Mouse (Mus musculus): ENCODE data around the gene 1700019D03Rik. TPM values are rescaled to one million over a fixed set of nuclear protein-coding genes. Genes with fewer than 3 reads are reported as not detected.
A peak's percentile ranks its signal among the peaks of the same experiment; 100 is the strongest.

The 1700019D03Rik gene
- total RNA-seq (2017), result 0.74 and 0.81 TPM in 2 replicates

DNA sequence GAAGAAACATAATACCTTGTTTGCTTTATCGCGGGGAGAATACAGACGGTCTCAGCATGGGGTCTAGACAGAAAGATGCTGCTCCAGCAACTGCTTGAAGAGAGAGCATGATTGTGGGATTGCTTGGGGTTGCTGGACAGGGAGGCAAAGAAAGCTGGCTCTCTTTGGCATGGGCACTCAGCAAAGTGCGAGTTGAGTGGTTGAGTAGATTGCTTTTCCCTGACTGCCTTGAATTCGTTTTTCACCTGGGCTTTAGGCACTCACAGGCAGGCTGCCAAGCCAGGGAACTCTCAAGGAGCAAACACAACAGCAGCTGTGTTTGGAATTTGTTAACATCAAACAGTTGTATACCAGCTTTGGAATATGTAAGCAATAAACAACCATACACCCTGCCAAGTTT is at the start of gene 1700019D03Rik:
Gene 1700019D03Rik, minus strand, starts transcription at position 101 of the 400 bp plus-strand sequence.
- ATAC-seq (ENCODE audit: extremely low read depth, insufficient number of reproducible peaks, low FRiP score, poor library complexity, severe bottlenecking), result no peak

DNA sequence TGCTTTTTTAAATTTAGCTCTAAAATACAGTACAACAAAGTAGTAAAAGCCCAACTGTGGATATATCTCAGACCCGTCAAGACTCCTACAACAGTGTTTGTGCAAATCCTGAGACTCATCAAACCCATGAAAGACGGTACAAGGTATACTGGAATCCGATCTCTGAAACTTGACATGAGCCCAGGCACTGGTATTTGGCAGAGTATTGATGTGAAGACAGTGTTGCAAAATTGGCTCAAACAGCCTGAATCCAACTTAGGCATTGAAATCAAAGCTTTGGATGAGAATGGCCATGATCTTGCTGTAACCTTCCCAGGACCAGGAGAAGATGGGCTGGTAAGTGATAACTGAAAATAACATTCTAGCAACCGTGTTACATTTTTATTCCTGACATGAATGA is 43.9 kb upstream of the 1700019D03Rik start:
- no peak for ATAC-seq (ENCODE audit: extremely low read depth, insufficient number of reproducible peaks, low FRiP score, poor library complexity, severe bottlenecking)

DNA sequence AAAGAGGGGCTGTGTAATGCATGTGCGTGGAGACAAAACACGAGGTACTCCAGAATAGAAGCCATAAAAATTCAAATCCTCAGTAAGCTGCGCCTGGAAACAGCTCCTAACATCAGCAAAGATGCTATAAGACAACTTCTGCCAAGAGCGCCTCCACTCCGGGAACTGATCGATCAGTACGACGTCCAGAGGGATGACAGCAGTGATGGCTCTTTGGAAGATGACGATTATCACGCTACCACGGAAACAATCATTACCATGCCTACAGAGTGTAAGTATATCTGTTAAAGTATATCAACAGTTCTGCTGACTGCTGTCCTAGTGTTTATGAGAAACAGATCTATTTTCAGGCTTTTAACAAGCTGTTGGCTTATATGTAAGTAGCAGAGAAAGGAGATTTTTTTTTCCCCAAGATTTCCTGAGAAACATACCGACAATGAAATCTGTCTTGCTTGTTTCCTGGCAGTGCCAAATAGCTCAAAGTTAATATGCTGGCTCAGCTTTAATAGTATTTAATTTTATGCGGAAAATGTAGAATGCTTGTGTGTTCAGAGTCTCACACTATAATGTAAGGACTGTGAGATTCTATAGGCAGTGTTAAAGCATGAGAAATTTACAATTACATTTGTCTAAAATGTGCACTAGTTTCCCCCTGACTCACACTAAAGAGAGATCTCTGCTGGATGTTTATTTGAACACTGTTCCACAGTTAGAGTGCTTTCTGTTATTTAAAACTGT is 42.1 kb upstream of the 1700019D03Rik start:
- ATAC-seq (ENCODE audit: extremely low read depth, insufficient number of reproducible peaks, low FRiP score, poor library complexity, severe bottlenecking), result no peak

DNA sequence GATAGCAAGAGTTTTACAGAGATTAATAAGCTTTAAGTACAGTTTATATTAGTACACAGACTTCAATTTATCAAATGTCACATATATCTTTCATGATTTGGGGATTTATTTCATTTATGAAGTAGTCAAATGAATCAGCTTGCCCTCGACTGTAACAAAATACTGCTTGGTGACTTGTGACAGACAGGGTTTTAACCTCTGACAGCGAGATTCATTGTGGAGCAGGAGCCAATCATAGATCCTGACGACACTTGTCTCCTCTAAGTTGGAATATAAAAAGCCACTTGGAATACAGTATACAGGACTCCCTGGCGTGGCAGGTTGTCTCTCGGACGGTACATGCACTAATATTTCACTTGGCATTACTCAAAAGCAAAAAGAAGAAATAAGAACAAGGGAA is 41.4 kb upstream of the 1700019D03Rik start, which contains the start of gene Mstn:
Gene Mstn, plus strand, starts transcription at position 301 of the 400 bp plus-strand sequence.
- ATAC-seq (ENCODE audit: extremely low read depth, insufficient number of reproducible peaks, low FRiP score, poor library complexity, severe bottlenecking), result no peak

DNA sequence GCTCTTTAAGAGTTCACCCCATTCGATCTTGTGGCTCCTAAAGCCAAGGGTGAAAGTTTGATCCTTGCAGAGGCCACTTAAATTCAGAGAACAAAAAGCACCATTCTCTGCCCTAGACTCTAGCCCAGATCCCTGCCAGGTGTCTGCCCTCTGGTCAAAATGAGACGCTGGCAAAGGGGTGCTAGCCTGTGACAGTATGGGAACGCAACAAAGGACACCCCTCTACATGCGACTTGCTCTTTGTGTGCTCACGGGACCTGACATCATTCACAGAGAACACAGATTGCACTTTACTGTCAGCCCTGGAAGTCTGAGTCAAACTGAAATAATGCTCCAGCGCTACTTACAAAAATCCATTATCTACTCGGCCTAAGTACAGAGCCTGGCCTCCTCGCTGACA is 40.5 kb upstream of the 1700019D03Rik start:
- ATAC-seq (ENCODE audit: extremely low read depth, insufficient number of reproducible peaks, low FRiP score, poor library complexity, severe bottlenecking), result no peak

DNA sequence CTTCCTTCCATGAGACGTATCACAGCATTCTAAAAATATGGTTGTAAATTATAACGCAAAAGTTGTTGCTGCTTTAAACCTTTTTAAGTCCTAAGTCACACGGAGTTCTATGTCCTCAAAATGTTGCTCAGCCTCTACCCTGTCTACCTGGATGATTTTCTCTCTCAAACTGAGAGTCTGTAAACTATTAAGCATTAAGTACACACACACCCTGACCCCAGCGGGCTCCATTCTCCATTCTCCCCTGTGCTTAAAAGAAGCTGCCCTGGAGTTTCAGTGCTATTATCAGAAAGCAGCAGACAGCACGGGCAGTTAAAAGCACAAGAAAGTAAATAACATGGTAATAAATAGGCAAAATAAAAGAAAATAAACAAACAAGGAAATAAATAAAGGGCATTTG is 39.1 kb upstream of the 1700019D03Rik start:
- no peak for ATAC-seq (ENCODE audit: extremely low read depth, insufficient number of reproducible peaks, low FRiP score, poor library complexity, severe bottlenecking)

DNA sequence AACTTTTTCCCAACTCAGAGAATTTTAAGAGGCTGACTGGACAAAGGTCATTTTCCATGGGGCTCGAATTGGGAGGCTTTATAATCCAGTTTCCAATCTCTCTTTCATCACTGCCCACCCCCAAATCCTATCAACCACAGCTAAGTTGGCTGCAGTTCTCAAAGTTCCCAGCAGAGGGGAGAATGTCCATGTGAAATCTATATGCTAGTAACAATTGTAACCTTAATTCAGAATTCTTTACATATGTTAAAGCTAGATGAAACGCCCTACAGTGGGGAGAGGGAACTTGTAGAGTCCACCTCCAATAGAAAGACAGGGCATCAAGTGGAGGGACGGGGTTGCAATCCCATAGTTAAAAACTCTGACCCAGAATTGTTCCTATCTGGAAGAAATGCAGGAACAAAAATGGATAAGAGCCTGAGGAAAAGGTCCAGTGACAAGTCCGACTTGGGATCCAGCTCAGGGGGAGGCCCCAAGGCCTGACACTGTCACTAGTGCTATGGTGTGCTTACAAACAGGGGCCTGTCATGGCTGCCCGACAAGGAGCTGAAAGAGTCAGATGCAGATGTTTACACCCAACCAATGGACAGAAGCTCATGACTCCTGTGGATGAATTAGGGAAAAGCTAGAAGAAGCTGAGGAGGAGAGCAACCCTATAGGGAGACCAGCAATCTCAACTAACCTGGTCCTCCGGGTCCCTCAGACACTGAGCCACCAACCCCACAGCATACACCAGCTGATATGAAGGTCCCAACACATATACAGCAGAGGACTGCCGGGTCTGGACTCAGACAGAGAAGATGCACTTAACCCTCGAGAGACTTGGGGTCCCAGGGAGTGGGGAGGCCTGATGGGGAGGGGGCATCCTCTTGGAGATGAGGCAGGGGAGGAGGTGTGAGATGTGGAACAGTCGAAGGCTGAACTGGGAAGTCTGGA is 33.4 kb upstream of the 1700019D03Rik start:
- ATAC-seq (ENCODE audit: extremely low read depth, insufficient number of reproducible peaks, low FRiP score, poor library complexity, severe bottlenecking), result no peak

DNA sequence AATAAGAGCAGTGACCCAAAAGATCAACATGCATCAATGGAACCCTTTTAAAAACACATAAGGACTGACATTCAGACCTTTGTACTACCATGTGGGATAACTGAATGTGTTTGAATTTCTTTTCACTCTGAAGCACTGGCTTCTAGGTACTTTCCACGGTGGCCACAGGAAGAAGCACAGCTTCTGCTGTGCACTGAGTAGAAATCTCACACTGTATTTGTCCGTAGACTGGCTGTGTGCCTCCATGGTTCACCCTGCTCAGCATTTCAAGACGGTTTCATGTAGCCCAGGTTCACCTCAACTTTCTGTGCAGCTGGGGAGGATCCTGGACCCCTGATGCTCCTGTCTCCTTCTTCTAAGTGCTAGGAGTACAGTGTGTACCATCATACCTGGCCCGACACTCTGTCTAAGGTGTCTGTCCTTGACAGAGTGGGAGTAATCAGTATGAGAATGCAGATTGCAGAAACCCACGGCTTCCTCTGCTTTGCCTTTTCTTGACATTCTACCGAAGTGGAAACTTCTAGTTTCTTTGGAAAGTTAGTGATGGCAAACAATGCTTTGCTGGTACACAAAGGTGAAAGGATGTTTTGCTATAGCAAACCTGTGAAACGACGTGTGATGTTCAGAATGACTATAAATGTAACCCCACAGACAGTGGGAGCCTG is 29.9 kb upstream of the 1700019D03Rik start:
- ATAC-seq (ENCODE audit: extremely low read depth, insufficient number of reproducible peaks, low FRiP score, poor library complexity, severe bottlenecking), result no peak

DNA sequence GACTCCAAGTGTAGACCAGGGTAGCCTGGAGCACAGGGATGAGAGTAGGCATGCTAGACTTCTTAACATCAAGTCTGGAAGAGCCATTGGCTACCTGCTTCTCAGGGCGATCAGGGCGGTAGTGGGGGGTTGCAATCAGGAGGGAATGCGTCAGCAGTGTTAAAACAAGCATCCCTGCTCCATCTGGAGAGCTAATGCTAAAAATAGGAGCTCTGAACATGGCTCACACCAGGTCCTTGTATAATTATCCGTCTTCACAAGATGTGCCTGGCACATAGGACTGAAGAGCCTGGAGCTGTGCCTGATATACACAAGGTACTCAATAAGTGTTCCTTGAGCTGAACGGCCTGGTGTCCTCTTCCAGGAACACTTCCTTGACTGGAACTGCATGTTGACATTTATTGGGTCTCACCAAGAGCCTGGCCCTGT is 17.5 kb upstream of the 1700019D03Rik start:
- no peak for ATAC-seq (ENCODE audit: extremely low read depth, insufficient number of reproducible peaks, low FRiP score, poor library complexity, severe bottlenecking)

DNA sequence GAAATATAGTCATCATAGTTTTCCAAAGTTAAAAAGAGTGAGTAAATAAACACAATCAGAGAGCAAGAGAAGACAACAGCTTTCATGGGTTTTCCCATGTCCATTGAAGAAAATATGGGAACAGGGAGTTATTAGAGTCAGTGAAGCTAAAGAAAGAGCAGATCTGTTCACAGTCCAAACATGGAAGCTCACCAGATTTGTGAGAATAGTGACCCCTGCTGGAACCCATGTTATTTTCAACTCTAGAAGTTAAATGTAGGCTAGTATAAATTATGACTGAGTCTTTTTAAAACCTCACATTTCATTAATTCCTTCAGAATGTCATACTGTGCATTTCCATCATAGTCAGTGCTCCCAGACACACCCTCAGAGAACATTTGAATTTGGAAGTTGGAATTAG is 12.6 kb upstream of the 1700019D03Rik start:
- no peak for ATAC-seq (ENCODE audit: extremely low read depth, insufficient number of reproducible peaks, low FRiP score, poor library complexity, severe bottlenecking)

DNA sequence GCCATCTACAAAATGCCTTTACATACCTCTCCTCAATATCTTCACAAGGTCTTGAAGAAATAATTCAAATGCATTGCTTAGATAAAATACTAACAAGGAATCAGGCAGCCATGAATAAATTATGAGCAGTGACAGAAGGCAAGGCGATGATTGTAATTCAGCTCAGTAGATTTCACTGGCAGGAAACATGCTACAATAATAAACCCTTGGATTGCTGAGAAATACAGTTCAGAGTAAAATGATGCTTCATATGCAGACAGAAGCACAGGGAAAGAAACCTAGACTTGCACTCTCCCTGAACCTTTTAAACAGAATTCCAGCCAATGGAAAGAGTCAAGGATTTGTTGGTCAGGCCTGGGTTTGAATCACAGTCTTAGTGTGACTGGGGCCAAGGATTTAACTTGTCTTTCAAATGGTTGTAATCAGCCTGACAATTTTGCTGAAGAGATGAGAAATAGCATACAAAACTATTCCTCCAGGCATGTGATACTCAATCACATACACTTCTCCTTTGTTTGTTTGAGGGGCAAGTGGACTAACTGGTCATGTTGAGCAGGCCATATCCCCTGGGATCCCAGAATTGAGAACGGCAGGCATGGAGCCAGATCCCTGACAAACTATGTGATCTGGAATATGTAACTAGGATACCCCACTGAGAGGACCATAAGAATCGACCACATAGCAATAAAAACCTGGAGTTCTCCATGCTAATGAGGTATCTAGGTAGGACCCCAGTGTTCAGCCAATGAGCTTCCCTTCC is 1.1 kb downstream of the 1700019D03Rik start:
- ATAC-seq (ENCODE audit: extremely low read depth, insufficient number of reproducible peaks, low FRiP score, poor library complexity, severe bottlenecking), result no peak

DNA sequence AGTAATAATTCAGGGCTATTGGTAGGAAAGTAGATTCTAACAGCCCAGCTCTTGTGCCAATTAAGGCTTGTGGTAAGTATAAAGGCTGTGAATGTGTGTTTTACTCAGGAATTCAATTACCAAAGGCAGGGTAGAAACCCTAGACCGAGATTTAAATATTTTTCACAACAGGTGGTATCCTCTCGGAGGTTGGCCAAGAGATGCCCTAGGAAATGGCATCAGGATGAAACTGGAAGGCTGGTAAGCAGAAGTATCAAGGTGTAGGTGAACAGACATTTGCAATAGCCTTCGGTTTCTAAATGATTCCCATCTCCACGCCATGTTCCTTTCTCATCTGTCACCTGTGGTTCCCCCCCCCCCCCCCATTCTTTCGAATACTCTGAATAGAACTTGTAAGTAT is 4.4 kb downstream of the 1700019D03Rik start:
- no peak for ATAC-seq (ENCODE audit: extremely low read depth, insufficient number of reproducible peaks, low FRiP score, poor library complexity, severe bottlenecking)

DNA sequence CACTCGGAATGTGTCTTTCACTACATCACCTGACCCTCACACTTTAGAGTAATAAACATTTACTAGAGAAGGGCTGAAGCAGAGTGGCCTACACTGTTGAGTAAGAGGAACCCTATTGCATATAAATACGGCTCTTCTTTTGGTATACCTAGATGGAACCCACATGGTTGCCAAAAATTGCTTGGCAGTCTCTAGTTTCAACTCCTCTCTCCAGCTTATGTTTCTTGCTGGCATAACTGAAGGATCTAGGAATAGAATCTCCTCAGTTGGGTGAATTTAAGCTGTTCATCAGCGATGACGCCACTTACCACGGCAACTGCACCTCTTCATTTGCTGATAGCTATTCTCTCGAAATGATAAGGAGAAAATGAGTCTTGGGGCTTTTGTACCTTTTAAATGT is 5.3 kb downstream of the 1700019D03Rik start:
- ATAC-seq (ENCODE audit: extremely low read depth, insufficient number of reproducible peaks, low FRiP score, poor library complexity, severe bottlenecking), result no peak

DNA sequence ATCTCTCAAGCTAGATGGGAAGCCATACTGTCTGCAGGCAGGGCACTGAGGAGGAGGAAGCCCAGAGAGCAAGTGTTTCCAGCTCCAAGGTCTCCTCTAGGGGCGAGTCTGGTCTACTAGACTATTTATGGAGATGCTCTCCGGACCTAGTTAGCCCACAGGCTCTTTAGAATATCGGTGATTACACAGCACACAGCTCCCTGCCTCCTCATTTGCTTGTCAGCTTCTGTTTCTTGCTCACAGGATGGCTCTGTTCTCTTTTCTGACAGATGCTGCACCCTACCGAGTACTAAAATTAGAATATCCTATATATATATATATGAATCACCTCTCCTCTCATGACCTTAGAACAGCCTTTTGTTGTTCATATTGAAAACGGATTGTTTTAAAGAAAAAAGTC is 33.3 kb downstream of the 1700019D03Rik start:
- no peak for ATAC-seq (ENCODE audit: extremely low read depth, insufficient number of reproducible peaks, low FRiP score, poor library complexity, severe bottlenecking)

DNA sequence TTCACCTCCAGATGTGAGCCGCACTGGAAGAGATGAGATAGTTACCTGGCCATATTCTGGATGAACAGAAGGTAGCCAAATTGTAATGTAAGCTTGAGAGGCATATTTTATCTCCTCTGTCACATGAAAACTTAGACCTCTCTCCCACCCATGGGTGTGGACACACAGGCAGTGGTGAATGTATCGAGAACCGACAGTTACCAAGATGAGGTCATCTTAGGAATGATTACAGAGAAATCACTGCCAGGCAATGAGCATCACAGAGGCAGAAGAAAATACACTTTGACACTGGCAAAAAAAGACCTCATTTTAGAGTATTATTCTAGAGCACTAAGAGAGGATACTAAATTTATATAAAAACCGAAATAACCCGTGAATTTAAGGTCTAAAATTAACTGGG is 46.8 kb downstream of the 1700019D03Rik start:
- ATAC-seq (ENCODE audit: extremely low read depth, insufficient number of reproducible peaks, low FRiP score, poor library complexity, severe bottlenecking), result no peak

DNA sequence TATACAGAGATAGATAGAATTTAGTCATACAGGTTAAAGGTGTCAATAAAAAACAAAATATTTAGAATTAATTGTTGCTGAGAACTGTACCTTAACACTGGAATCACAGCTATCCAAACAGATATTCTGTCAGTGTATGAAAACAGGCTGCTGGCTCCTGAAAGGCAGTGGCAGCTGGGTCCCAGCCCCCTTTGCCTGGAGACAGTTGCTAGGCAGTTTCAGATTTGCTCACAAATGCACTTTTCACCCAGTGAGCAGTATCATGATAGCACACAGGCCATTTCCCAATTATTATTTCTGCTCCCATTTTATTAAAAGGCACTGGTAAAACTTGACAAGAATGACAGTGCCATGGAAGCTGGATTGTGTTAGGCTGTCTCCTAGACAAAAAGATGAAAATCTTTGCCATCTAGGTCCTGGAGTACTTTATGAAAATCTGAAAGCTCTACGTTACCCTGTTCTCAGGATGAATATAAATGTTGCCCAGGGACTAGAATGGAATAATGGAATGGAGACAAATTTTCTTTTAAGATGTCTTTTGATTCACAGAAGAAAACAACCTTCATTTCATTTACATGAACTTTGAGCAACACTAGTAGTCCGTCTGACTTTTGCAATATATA is 48.0 kb downstream of the 1700019D03Rik start:
- no peak for ATAC-seq (ENCODE audit: extremely low read depth, insufficient number of reproducible peaks, low FRiP score, poor library complexity, severe bottlenecking)

DNA sequence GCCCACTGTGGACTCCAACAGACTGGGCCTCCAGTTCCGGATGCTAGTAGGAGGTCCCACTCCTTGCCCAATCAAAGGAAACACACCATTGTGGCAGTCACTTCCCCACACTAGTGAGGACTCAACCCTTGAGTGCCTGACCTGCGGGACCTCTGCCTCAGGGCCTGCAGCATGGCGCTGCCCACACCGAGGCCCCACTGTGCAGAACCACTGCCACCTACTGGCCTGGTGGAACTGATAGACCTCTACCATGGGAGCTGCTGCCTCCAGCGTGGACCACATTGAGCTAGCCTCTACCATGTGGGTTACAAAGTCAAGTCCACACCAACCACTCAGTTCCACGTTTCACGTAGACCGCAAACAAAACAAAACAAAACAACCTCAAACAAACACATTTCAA is 55.4 kb downstream of the 1700019D03Rik start:
- peak; percentile 26; the same call in 1 of the 2 replicates for ATAC-seq (ENCODE audit: extremely low read depth, insufficient number of reproducible peaks, low FRiP score, poor library complexity, severe bottlenecking)

DNA sequence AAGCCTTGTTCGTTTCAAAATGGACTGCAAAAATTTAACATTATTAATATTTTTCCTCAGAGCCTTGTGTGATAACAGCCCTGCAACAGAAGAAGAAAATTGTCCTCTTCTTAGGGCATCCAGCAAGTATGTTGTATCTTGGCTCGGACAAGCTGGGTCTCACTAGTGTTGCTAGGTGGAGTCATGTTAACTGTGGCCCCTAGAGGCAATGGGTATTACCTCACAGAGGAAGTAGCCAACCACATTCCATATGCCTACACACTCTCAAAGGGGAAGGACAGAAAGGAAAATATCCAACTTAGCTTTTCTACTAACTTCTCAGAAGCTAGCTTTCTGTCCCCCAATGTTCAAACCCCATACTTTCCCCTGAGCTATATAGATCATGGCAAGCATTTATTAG is 56.9 kb downstream of the 1700019D03Rik start:
- ATAC-seq (ENCODE audit: extremely low read depth, insufficient number of reproducible peaks, low FRiP score, poor library complexity, severe bottlenecking), result no peak
